Mouse (Mus musculus) MEL (cell line): ENCODE measurements around the gene Ddx52.

Source experiments
- CHD2 ChIP-seq: IDR thresholded peaks from 2 replicates; pipeline ENCODE4 v1.6.1; 2011; ENCODE audit warnings: low read length, improper control_type of control experiment
- CTCF ChIP-seq, 3 experiments: IDR thresholded peaks in 2 of 3; conservative IDR thresholded peaks in 1 of 3; 2 replicates each; pipeline ENCODE4 v1.5.1; 2011 to 2012; ENCODE audit warnings: low read length in 3 of 3, low read depth in 2 of 3, mild to moderate bottlenecking in 2 of 3, improper control_type of control experiment in 1 of 3, inconsistent platforms in 1 of 3, mixed read lengths in 1 of 3, moderate library complexity in 1 of 3; ENCODE audit not compliant: control insufficient read depth in 1 of 3, insufficient read depth in 1 of 3, poor library complexity in 1 of 3, severe bottlenecking in 1 of 3
- EP300 ChIP-seq, 2 experiments: IDR thresholded peaks; 2 replicates each; pipeline ENCODE4 v1.6.1; 2011; ENCODE audit warnings: improper control_type of control experiment in 2 of 2, low read length in 2 of 2, low read depth in 1 of 2, mild to moderate bottlenecking in 1 of 2
- ETS1 ChIP-seq: IDR thresholded peaks from 2 replicates; pipeline ENCODE4 v1.6.1; 2012; ENCODE audit warnings: low read depth, mild to moderate bottlenecking, inconsistent platforms, low read length, improper control_type of control experiment, moderate library complexity
- GATA1 ChIP-seq: IDR thresholded peaks from 2 replicates; pipeline ENCODE4 v1.6.1; 2011; ENCODE audit warnings: low read depth, low read length, improper control_type of control experiment
- HCFC1 ChIP-seq: IDR thresholded peaks from 2 replicates; pipeline ENCODE4 v1.6.1; 2012; ENCODE audit warnings: low read depth, mild to moderate bottlenecking, inconsistent platforms, low read length, improper control_type of control experiment, moderate library complexity
- JUND ChIP-seq: IDR thresholded peaks from 2 replicates; pipeline ENCODE4 v1.6.1; 2011; ENCODE audit warnings: low read depth, mild to moderate bottlenecking, improper control_type of control experiment, low read length
- MAX ChIP-seq: IDR thresholded peaks from 2 replicates; pipeline ENCODE4 v1.6.1; 2011; ENCODE audit warnings: low read length, improper control_type of control experiment

DNA sequence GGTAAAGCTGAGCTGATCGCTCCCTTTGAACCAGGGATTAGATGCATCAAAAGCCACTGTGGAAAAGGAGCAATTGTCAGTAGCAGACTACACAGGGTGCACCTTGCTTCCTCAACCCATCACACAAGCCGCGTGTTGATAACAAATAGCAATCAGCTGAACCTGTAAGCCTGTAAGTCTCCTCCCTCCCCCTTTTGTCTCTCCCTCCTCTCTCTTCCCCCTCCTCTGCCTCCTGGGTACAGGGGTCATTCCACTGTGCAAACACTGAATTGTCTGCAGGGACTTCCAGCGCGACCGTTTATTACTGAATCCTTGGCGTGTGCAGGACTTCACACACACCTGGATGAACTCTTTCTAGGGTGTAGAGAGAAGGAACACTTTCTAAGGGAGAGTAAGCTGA, 33.5 kb upstream of the Ddx52 start:
- TF ChIP-seq EP300 (IDR thresholded peaks at IDR 0.05; ENCODE audit: low read depth in 1 of 2, low read length in 2 of 2) (no peak), MAX (no peak), JUND (no peak), HCFC1 (no peak), GATA1 (no peak), CTCF (IDR thresholded peaks at IDR 0.05 in 2 of 3, conservative IDR thresholded peaks at IDR 0.05 in 1 of 3; ENCODE audit: control insufficient read depth in 1 of 3, insufficient read depth in 1 of 3, low read depth in 2 of 3, low read length in 3 of 3, poor library complexity in 1 of 3, severe bottlenecking in 1 of 3) (no peak), ETS1 (no peak), CHD2 (no peak)
